Mouse (Mus musculus) embryonic facial prominence, embryonic 10.5 days (tissue): ENCODE measurements around the gene Asxl1. TPM values are rescaled to one million over a fixed set of nuclear protein-coding genes. Genes with fewer than 3 reads are reported as not detected.

Experiments used
- DNase-seq: peaks from one replicate; pipeline ENCODE4 v3.0.0-alpha.2; 2017; ENCODE audit warnings: low spot score
- H3K27ac ChIP-seq: fragments of 300-500 bp; sonication (generic); replicated peaks from 2 replicates; pipeline ENCODE4 v1.5.1; 2016; ENCODE audit warnings: mild to moderate bottlenecking
- H3K27me3 ChIP-seq: fragments of 300-500 bp; sonication (generic); replicated peaks from 2 replicates; pipeline ENCODE4 v1.6.1; 2016; ENCODE audit warnings: low read depth, mild to moderate bottlenecking; ENCODE audit not compliant: poor library complexity, severe bottlenecking
- H3K36me3 ChIP-seq: fragments of 300-500 bp; sonication (generic); replicated peaks from 2 replicates; pipeline ENCODE4 v1.6.1; 2016; ENCODE audit warnings: mild to moderate bottlenecking, moderate library complexity
- H3K4me1 ChIP-seq: fragments of 300-500 bp; sonication (generic); 2 replicates; pipeline ENCODE4 v1.6.1; 2016
- H3K4me3 ChIP-seq: fragments of 300-500 bp; sonication (generic); 2 replicates; pipeline ENCODE4 v1.5.1; 2016; ENCODE audit warnings: mild to moderate bottlenecking, moderate library complexity
- H3K9me3 ChIP-seq: fragments of 300-500 bp; sonication (generic); 2 replicates; pipeline ENCODE4 v1.6.1; 2016; ENCODE audit warnings: mild to moderate bottlenecking
- WGBS: fragments of 180-500 bp; shearing (Covaris S2); methylation state at CpG from one replicate; pipeline ENCODE4 v1.1.7; 2016; 5-methylcytosine and 5-hydroxymethylcytosine counted together
- polyA plus RNA-seq: library from polyadenylated mRNA; unstranded; fragments of >200 nt; fragmentation: Nextera tagmentation; extraction: Ambion mirVana; gene quantifications from 2 replicates; pipeline ENCODE4 v1.2.1, GENCODE M21; 2016

Gene Asxl1
- 14.2 and 14.4 TPM in 2 replicates for polyA plus RNA-seq

- Histone ChIP-seq H3K27ac (peak within 1 kb of the TSS; percentile 96), H3K27me3 (no peaks in the 10 kb centered on the region)
- under 1% methylated on average over 72 of the region's 79 CpGs for WGBS
These were observed at the start of gene Asxl1 for GRCm38 (mm10) chr2:153345454-153346220. Gene Asxl1 (plus strand): TSS chr2:153345829.

GRCm38 (mm10) chr2:153297771-153298170, 47.9 kb upstream of the Asxl1 start:
- no peak overlapping the region for H3K4me3 ChIP-seq
- no peak for DNase-seq
- H3K9me3 ChIP-seq, result no peaks in the 10 kb centered on the region
- H3K27ac ChIP-seq, result no peak overlapping the region
- no peaks in the 10 kb centered on the region; the same call in 1 of the 2 replicates for H3K4me1 ChIP-seq
- WGBS, result 95% methylated on average over 4 of the region's 4 CpGs
- H3K36me3 ChIP-seq, result peaks cover 2% of the 10 kb centered on the region; the same call in 1 of the 2 replicates
- no peaks in the 10 kb centered on the region for H3K27me3 ChIP-seq

More at GRCm38 (mm10) chr2:153345454-153346220, at the start of gene Asxl1:
- Histone ChIP-seq H3K36me3 (peaks cover 36% of the 10 kb centered on the region), H3K9me3 (no peaks in the 10 kb centered on the region), H3K4me3 (peak within 1 kb of the TSS; percentile 69), H3K4me1 (peaks cover 37% of the 10 kb centered on the region)
- peak; percentile 99 for DNase-seq

- H3K4me3 ChIP-seq, result no peak overlapping the region
- H3K27me3 ChIP-seq, result no peaks in the 10 kb centered on the region
- peaks cover 7% of the 10 kb centered on the region for H3K36me3 ChIP-seq
- no peak for DNase-seq
- no peaks in the 10 kb centered on the region for H3K4me1 ChIP-seq
- no peak overlapping the region for H3K27ac ChIP-seq
- WGBS, result 78% methylated on average over 4 of the region's 4 CpGs
- no peaks in the 10 kb centered on the region for H3K9me3 ChIP-seq
These were observed 47.2 kb upstream of the Asxl1 start for GRCm38 (mm10) chr2:153298460-153298859.

GRCm38 (mm10) chr2:153298863-153299262, 46.8 kb upstream of the Asxl1 start:
- 85% methylated on average over 4 of the region's 4 CpGs for WGBS
- H3K27me3 ChIP-seq, result no peaks in the 10 kb centered on the region
- H3K4me1 ChIP-seq, result no peaks in the 10 kb centered on the region
- no peak overlapping the region for H3K27ac ChIP-seq
- H3K9me3 ChIP-seq, result no peaks in the 10 kb centered on the region
- peaks cover 7% of the 10 kb centered on the region for H3K36me3 ChIP-seq
- DNase-seq, result no peak
- H3K4me3 ChIP-seq, result no peak overlapping the region

- H3K36me3 ChIP-seq, result peaks cover 7% of the 10 kb centered on the region
- 94% methylated on average over 5 of the region's 5 CpGs for WGBS
- H3K27me3 ChIP-seq, result no peaks in the 10 kb centered on the region
- no peaks in the 10 kb centered on the region for H3K4me1 ChIP-seq
- H3K27ac ChIP-seq, result no peak overlapping the region
- no peak for DNase-seq
- no peak overlapping the region for H3K4me3 ChIP-seq
- H3K9me3 ChIP-seq, result no peaks in the 10 kb centered on the region
These were observed 44.5 kb upstream of the Asxl1 start for GRCm38 (mm10) chr2:153301123-153301522.

GRCm38 (mm10) chr2:153305240-153305639, 40.4 kb upstream of the Asxl1 start:
- Histone ChIP-seq H3K4me1 (no peaks in the 10 kb centered on the region), H3K27ac (no peak overlapping the region), H3K9me3 (no peaks in the 10 kb centered on the region), H3K4me3 (no peak overlapping the region), H3K36me3 (peaks cover 5% of the 10 kb centered on the region), H3K27me3 (no peaks in the 10 kb centered on the region)
- DNase-seq, result no peak
- 87% methylated on average over 6 of the region's 6 CpGs for WGBS

- no peaks in the 10 kb centered on the region for H3K27me3 ChIP-seq
- DNase-seq, result no peak
- H3K4me3 ChIP-seq, result no peak overlapping the region
- no peaks in the 10 kb centered on the region for H3K4me1 ChIP-seq
- H3K36me3 ChIP-seq, result peaks cover 13% of the 10 kb centered on the region; the same call in 1 of the 2 replicates
- H3K9me3 ChIP-seq, result no peaks in the 10 kb centered on the region
- WGBS, result 89% methylated on average over 7 of the region's 7 CpGs
- no peak overlapping the region for H3K27ac ChIP-seq
These were observed 37.0 kb upstream of the Asxl1 start for GRCm38 (mm10) chr2:153308586-153308985.

- WGBS, result 83% methylated on average over 8 of the region's 8 CpGs
These were observed 36.5 kb upstream of the Asxl1 start for GRCm38 (mm10) chr2:153309106-153309505.

GRCm38 (mm10) chr2:153310228-153310627, 35.4 kb upstream of the Asxl1 start:
- no peak overlapping the region for H3K27ac ChIP-seq
- no peak overlapping the region for H3K4me3 ChIP-seq
- WGBS, result 88% methylated on average over 6 of the region's 6 CpGs
- H3K9me3 ChIP-seq, result no peaks in the 10 kb centered on the region
- H3K27me3 ChIP-seq, result no peaks in the 10 kb centered on the region
- H3K36me3 ChIP-seq, result peaks cover 13% of the 10 kb centered on the region; the same call in 1 of the 2 replicates
- H3K4me1 ChIP-seq, result no peaks in the 10 kb centered on the region
- no peak for DNase-seq

More at GRCm38 (mm10) chr2:153309106-153309505, 36.5 kb upstream of the Asxl1 start:
- Histone ChIP-seq H3K9me3 (no peaks in the 10 kb centered on the region), H3K27ac (no peak overlapping the region), H3K27me3 (no peaks in the 10 kb centered on the region), H3K36me3 (peaks cover 13% of the 10 kb centered on the region; the same call in 1 of the 2 replicates), H3K4me1 (no peaks in the 10 kb centered on the region), H3K4me3 (no peak overlapping the region)
- DNase-seq, result no peak

GRCm38 (mm10) chr2:153312884-153313283, 32.7 kb upstream of the Asxl1 start:
- DNase-seq, result no peak
- WGBS, result 90% methylated on average over 9 of the region's 9 CpGs
- Histone ChIP-seq H3K9me3 (no peaks in the 10 kb centered on the region), H3K4me3 (no peak overlapping the region), H3K36me3 (peaks cover 31% of the 10 kb centered on the region), H3K4me1 (no peaks in the 10 kb centered on the region), H3K27ac (no peak overlapping the region), H3K27me3 (no peaks in the 10 kb centered on the region)

GRCm38 (mm10) chr2:153318408-153318807, 27.2 kb upstream of the Asxl1 start:
- peaks cover 67% of the 10 kb centered on the region for H3K36me3 ChIP-seq

GRCm38 (mm10) chr2:153319036-153319643, 26.5 kb upstream of the Asxl1 start:
- no peaks in the 10 kb centered on the region for H3K27me3 ChIP-seq
- no peak for DNase-seq
- WGBS, result 86% methylated on average over 8 of the region's 8 CpGs
- no peak overlapping the region for H3K4me3 ChIP-seq
- H3K4me1 ChIP-seq, result no peaks in the 10 kb centered on the region
- H3K9me3 ChIP-seq, result no peaks in the 10 kb centered on the region
- peaks cover 75% of the 10 kb centered on the region for H3K36me3 ChIP-seq
- no peak overlapping the region for H3K27ac ChIP-seq

More at GRCm38 (mm10) chr2:153318408-153318807, 27.2 kb upstream of the Asxl1 start:
- DNase-seq, result no peak
- H3K27ac ChIP-seq, result no peak overlapping the region
- no peaks in the 10 kb centered on the region for H3K9me3 ChIP-seq
- no peak overlapping the region for H3K4me3 ChIP-seq
- H3K4me1 ChIP-seq, result no peaks in the 10 kb centered on the region
- 95% methylated on average over 4 of the region's 4 CpGs for WGBS
- no peaks in the 10 kb centered on the region for H3K27me3 ChIP-seq
